Mouse (Mus musculus): ENCODE data around the gene Prph2.

DNA sequence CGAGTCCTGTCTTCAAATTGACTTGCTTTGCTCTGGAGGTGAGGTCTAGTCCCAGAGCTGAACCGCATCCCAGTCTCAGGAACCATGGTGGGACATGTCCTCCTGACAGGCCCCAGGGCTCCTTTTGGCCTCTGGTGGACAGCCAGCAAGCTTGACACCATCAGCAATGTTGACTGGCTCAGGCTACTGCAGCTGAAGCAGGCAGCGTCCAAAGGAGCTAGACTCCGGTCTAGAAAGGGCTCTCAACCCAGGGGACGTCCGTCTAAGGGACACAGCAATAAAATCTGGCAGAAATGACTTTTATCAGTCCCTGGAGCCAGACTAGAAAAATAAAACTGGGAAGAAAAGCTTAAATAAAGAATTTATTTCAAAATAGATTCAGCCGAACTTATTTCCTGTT lies 19.6 kb downstream of the Prph2 start:
- TF ChIP-seq CTCF (IDR thresholded peaks at IDR 0.05; ENCODE audit: low read depth, low read length) (no peak), GATA2 (IDR thresholded peaks at IDR 0.05; ENCODE audit: borderline replicate concordance, low read depth, low read length) (no peak), TAL1 (conservative IDR thresholded peaks at IDR 0.05; ENCODE audit: low read depth, low read length) (no peak), POLR2AphosphoS5 (IDR thresholded peaks at IDR 0.05; ENCODE audit: insufficient replicate concordance, low read depth, low read length) (no peak), GATA1 (IDR thresholded peaks at IDR 0.05; ENCODE audit: borderline replicate concordance, low read length) (no peak)
